Mouse (Mus musculus) kidney, adult 2 months (tissue): Measurements from ENCODE around the gene Slitrk2.

Experiments
- CTCF ChIP-seq: fragments of 200-500 bp; conservative IDR thresholded peaks from 2 replicates; pipeline ENCODE4 v1.5.1; 2011; ENCODE audit warnings: low read depth, mild to moderate bottlenecking, control low read depth, low read length, moderate library complexity, mixed read lengths; ENCODE audit not compliant: insufficient read depth, insufficient read length
- POLR2A ChIP-seq: fragments of 200-500 bp; IDR thresholded peaks from one replicate; pipeline ENCODE4 v1.6.1; 2011; ENCODE audit warnings: low read depth, low read length, control low read depth

- TF ChIP-seq POLR2A (no peak), CTCF (no peak)
These were observed 29.5 kb downstream of the Slitrk2 start for GRCm38 (mm10) chrX:66678646-66679045.
